Mouse (Mus musculus) olfactory bulb, adult 2 months (tissue): ENCODE measurements around the gene Acyp2. TPM values are rescaled to one million over a fixed set of nuclear protein-coding genes. Genes with fewer than 3 reads are reported as not detected.

Experiments
- H3K27ac ChIP-seq: fragments of 200-500 bp; 2 replicates; pipeline ENCODE4 v1.5.1; 2012; ENCODE audit warnings: low read depth, low read length; ENCODE audit not compliant: insufficient read depth
- H3K4me1 ChIP-seq: fragments of 200-500 bp; 2 replicates; pipeline ENCODE4 v1.6.1; 2012; ENCODE audit warnings: low read length; ENCODE audit not compliant: control insufficient read depth, insufficient read depth
- H3K4me3 ChIP-seq: fragments of 200-500 bp; 2 replicates; pipeline ENCODE4 v1.5.1; 2012; ENCODE audit warnings: mild to moderate bottlenecking, low read depth, low read length, moderate library complexity; ENCODE audit not compliant: insufficient read depth
- CTCF ChIP-seq: fragments of 200-500 bp; IDR thresholded peaks from 2 replicates; pipeline ENCODE4 v1.5.1; 2012; ENCODE audit warnings: low read depth, mild to moderate bottlenecking, low read length, moderate library complexity; ENCODE audit not compliant: insufficient read depth
- POLR2A ChIP-seq: fragments of 200-500 bp; IDR thresholded peaks from 2 replicates; pipeline ENCODE4 v1.6.1; 2012; ENCODE audit warnings: mild to moderate bottlenecking, low read depth, low read length, moderate library complexity; ENCODE audit not compliant: insufficient read depth
- WGBS: fragments of 180-500 bp; shearing (Covaris S2); methylation state at CpG from one replicate; pipeline ENCODE4 v1.1.7; 2018; 5-methylcytosine and 5-hydroxymethylcytosine counted together
- polyA plus RNA-seq: library from polyadenylated mRNA; stranded (reverse); fragments of >200 nt; gene quantifications from 2 replicates; pipeline ENCODE4 v1.2.4, GENCODE M21; 2012; ENCODE audit warnings: low replicate concordance; ENCODE audit not compliant: missing spikeins, insufficient read depth, insufficient read length

Gene Acyp2
- polyA plus RNA-seq, 1 experiment, result not detected

- WGBS, result 85% methylated on average over 2 of the region's 2 CpGs
- H3K4me3 ChIP-seq, result no peak overlapping the region
- no peak for TF ChIP-seq POLR2A
- TF ChIP-seq CTCF, result no peak
- H3K4me1 ChIP-seq, result no peaks in the 10 kb centered on the region
- no peak overlapping the region for H3K27ac ChIP-seq
Observed at GRCm38 (mm10) chr11:30517133-30517532, 132.3 kb downstream of the Acyp2 start.

- Histone ChIP-seq H3K4me3 (no peak overlapping the region), H3K27ac (no peak overlapping the region), H3K4me1 (no peaks in the 10 kb centered on the region)
- WGBS, result 84% methylated on average over 4 of the region's 4 CpGs
- TF ChIP-seq POLR2A (no peak), CTCF (no peak)
Observed at GRCm38 (mm10) chr11:30508178-30508577, 141.2 kb downstream of the Acyp2 start.

- 78% methylated on average over 3 of the region's 3 CpGs for WGBS
- TF ChIP-seq POLR2A, result no peak
- no peak for TF ChIP-seq CTCF
- Histone ChIP-seq H3K4me1 (no peaks in the 10 kb centered on the region), H3K4me3 (no peak overlapping the region), H3K27ac (no peak overlapping the region)
Observed at GRCm38 (mm10) chr11:30498738-30499355, 150.5 kb downstream of the Acyp2 start.

GRCm38 (mm10) chr11:30497151-30497550 lies 152.2 kb downstream of the Acyp2 start:
- Histone ChIP-seq H3K27ac (no peak overlapping the region), H3K4me1 (no peaks in the 10 kb centered on the region), H3K4me3 (no peak overlapping the region)
- no peak for TF ChIP-seq POLR2A
- no peak for TF ChIP-seq CTCF
- 53% methylated on average over 2 of the region's 2 CpGs for WGBS

GRCm38 (mm10) chr11:30491515-30492260 lies 157.7 kb downstream of the Acyp2 start:
- Histone ChIP-seq H3K4me1 (no peaks in the 10 kb centered on the region), H3K27ac (no peak overlapping the region), H3K4me3 (no peak overlapping the region)
- TF ChIP-seq POLR2A (no peak), CTCF (no peak)

GRCm38 (mm10) chr11:30488183-30488582 lies 161.2 kb downstream of the Acyp2 start:
- Histone ChIP-seq H3K27ac (no peak overlapping the region), H3K4me3 (no peak overlapping the region), H3K4me1 (no peaks in the 10 kb centered on the region)
- WGBS, result 84% methylated on average over 10 of the region's 10 CpGs
- no peak for TF ChIP-seq POLR2A
- TF ChIP-seq CTCF, result no peak

- no peaks in the 10 kb centered on the region for H3K4me1 ChIP-seq
- no peak for TF ChIP-seq CTCF
- TF ChIP-seq POLR2A, result no peak
- WGBS, result 91% methylated on average over 4 of the region's 4 CpGs
- no peak overlapping the region for H3K4me3 ChIP-seq
- H3K27ac ChIP-seq, result no peak overlapping the region
Observed at GRCm38 (mm10) chr11:30483286-30483685, 166.1 kb downstream of the Acyp2 start.

- TF ChIP-seq POLR2A (peak; percentile 35; the same call in 1 of the 2 replicates), CTCF (no peak)
- peaks cover 2% of the 10 kb centered on the region; the same call in 1 of the 2 replicates for H3K4me1 ChIP-seq
- peak within 1 kb of the TSS; percentile 46 for H3K4me3 ChIP-seq
- peak within 1 kb of the TSS; percentile 75 for H3K27ac ChIP-seq
- WGBS, result 2% methylated on average over 17 of the region's 17 CpGs
Observed at GRCm38 (mm10) chr11:30471751-30472593, 177.4 kb downstream of the Acyp2 start, which contains the start of gene 4930505A04Rik. TSS of gene 4930505A04Rik (minus strand) at chr11:30471827.
